Mouse (Mus musculus): Measurements from ENCODE around the gene Rock2. TPM values are rescaled to one million over a fixed set of nuclear protein-coding genes. Genes with fewer than 3 reads are reported as not detected.

Gene Rock2
- total RNA-seq, 2 experiments from 2014 or later = 120 to 134 TPM

GRCm38 (mm10) chr12:16898221-16898620, 3.5 kb downstream of the Rock2 start:
- DNase-seq (ENCODE audit: extremely low spot score in 1 of 2, low spot score in 1 of 2) = no peak

GRCm38 (mm10) chr12:16898790-16899189, 4.1 kb downstream of the Rock2 start:
- no peak for DNase-seq (ENCODE audit: extremely low spot score in 1 of 2, low spot score in 1 of 2)

- no peak for DNase-seq (ENCODE audit: extremely low spot score in 1 of 2, low spot score in 1 of 2)
Observed at GRCm38 (mm10) chr12:16900625-16901222, 6.0 kb downstream of the Rock2 start.

GRCm38 (mm10) chr12:16903949-16904635, 9.4 kb downstream of the Rock2 start:
- DNase-seq (ENCODE audit: extremely low spot score in 1 of 2, low spot score in 1 of 2) = no peak

GRCm38 (mm10) chr12:16907282-16907846, 12.7 kb downstream of the Rock2 start:
- DNase-seq (ENCODE audit: extremely low spot score in 1 of 2, low spot score in 1 of 2) = no peak

- DNase-seq (ENCODE audit: extremely low spot score in 1 of 2, low spot score in 1 of 2) = no peak
Observed at GRCm38 (mm10) chr12:16907953-16908648, 13.4 kb downstream of the Rock2 start.

GRCm38 (mm10) chr12:16911524-16911923, 16.8 kb downstream of the Rock2 start:
- DNase-seq (ENCODE audit: extremely low spot score in 1 of 2, low spot score in 1 of 2) = no peak

- DNase-seq (ENCODE audit: extremely low spot score in 1 of 2, low spot score in 1 of 2) = no peak
Observed at GRCm38 (mm10) chr12:16912600-16912999, 17.9 kb downstream of the Rock2 start.

GRCm38 (mm10) chr12:16920186-16920860, 25.6 kb downstream of the Rock2 start:
- no peak for DNase-seq (ENCODE audit: extremely low spot score in 1 of 2, low spot score in 1 of 2)

GRCm38 (mm10) chr12:16927889-16928288, 33.2 kb downstream of the Rock2 start:
- DNase-seq (ENCODE audit: extremely low spot score in 1 of 2, low spot score in 1 of 2) = no peak

- no peak for DNase-seq (ENCODE audit: extremely low spot score in 1 of 2, low spot score in 1 of 2)
Observed at GRCm38 (mm10) chr12:16934423-16934822, 39.7 kb downstream of the Rock2 start.

- DNase-seq (ENCODE audit: extremely low spot score in 1 of 2, low spot score in 1 of 2) = no peak
Observed at GRCm38 (mm10) chr12:16941976-16942375, 47.3 kb downstream of the Rock2 start.

- no peak for DNase-seq (ENCODE audit: extremely low spot score in 1 of 2, low spot score in 1 of 2)
Observed at GRCm38 (mm10) chr12:16948239-16948638, 53.5 kb downstream of the Rock2 start.

- DNase-seq (ENCODE audit: extremely low spot score in 1 of 2, low spot score in 1 of 2) = no peak
Observed at GRCm38 (mm10) chr12:16958851-16959250, 64.2 kb downstream of the Rock2 start.

- no peak for DNase-seq (ENCODE audit: extremely low spot score in 1 of 2, low spot score in 1 of 2)
Observed at GRCm38 (mm10) chr12:16963354-16963753, 68.7 kb downstream of the Rock2 start.

- DNase-seq (ENCODE audit: extremely low spot score in 1 of 2, low spot score in 1 of 2) = no peak
Observed at GRCm38 (mm10) chr12:16966811-16967210, 72.1 kb downstream of the Rock2 start.

GRCm38 (mm10) chr12:16977120-16977519, 82.4 kb downstream of the Rock2 start:
- no peak for DNase-seq (ENCODE audit: extremely low spot score in 1 of 2, low spot score in 1 of 2)

GRCm38 (mm10) chr12:16985778-16986177, 91.1 kb downstream of the Rock2 start:
- no peak for DNase-seq (ENCODE audit: extremely low spot score in 1 of 2, low spot score in 1 of 2)

GRCm38 (mm10) chr12:16991376-16991775, 96.7 kb downstream of the Rock2 start:
- no peak for DNase-seq (ENCODE audit: extremely low spot score in 1 of 2, low spot score in 1 of 2)

- DNase-seq (ENCODE audit: extremely low spot score in 1 of 2, low spot score in 1 of 2) = no peak
Observed at GRCm38 (mm10) chr12:16992355-16992754, 97.7 kb downstream of the Rock2 start.

- no peak for DNase-seq (ENCODE audit: extremely low spot score in 1 of 2, low spot score in 1 of 2)
Observed at GRCm38 (mm10) chr12:16994291-16994690, 99.6 kb downstream of the Rock2 start.
